Mouse (Mus musculus) liver, adult 2 months (tissue): ENCODE results near the gene Gm17622. TPM values are rescaled to one million over a fixed set of nuclear protein-coding genes. Genes with fewer than 3 reads are reported as not detected.

ENCODE experiments used
- DNase-seq: peaks from one replicate; pipeline ENCODE4 v3.0.0-alpha.2; 2011; ENCODE audit warnings: low read depth, low spot score; ENCODE audit errors: extremely low read depth
- H3K27ac ChIP-seq: fragments of 200-500 bp; replicated peaks from 2 replicates; pipeline ENCODE4 v1.5.1; 2012; ENCODE audit warnings: low read depth, mild to moderate bottlenecking, control low read depth, inconsistent platforms, low read length; ENCODE audit not compliant: insufficient read depth
- H3K27me3 ChIP-seq: fragments of 200-500 bp; 2 replicates; pipeline ENCODE4 v1.6.1; 2012; ENCODE audit warnings: mild to moderate bottlenecking, moderate library complexity, low read length, inconsistent platforms; ENCODE audit not compliant: control insufficient read depth, insufficient read depth
- H3K36me3 ChIP-seq: fragments of 200-500 bp; 2 replicates; pipeline ENCODE4 v1.6.1; 2012; ENCODE audit warnings: low read length, inconsistent platforms; ENCODE audit not compliant: control insufficient read depth, insufficient read depth
- H3K4me1 ChIP-seq: fragments of 200-500 bp; 2 replicates; pipeline ENCODE4 v1.6.1; 2011; ENCODE audit warnings: low read length; ENCODE audit not compliant: control insufficient read depth, insufficient read depth
- H3K4me3 ChIP-seq: fragments of 200-500 bp; 2 replicates; pipeline ENCODE4 v1.5.1; 2011; ENCODE audit warnings: low read depth, mild to moderate bottlenecking, control low read depth, low read length, moderate library complexity; ENCODE audit not compliant: insufficient read depth
- H3K79me2 ChIP-seq: fragments of 200-500 bp; 2 replicates; pipeline ENCODE4 v1.6.1; 2012; ENCODE audit warnings: inconsistent platforms, mild to moderate bottlenecking, low read length, moderate library complexity; ENCODE audit not compliant: control insufficient read depth, insufficient read depth
- H3K9ac ChIP-seq: fragments of 200-500 bp; 2 replicates; pipeline ENCODE4 v1.6.1; 2012; ENCODE audit warnings: low read depth, mild to moderate bottlenecking, control low read depth, inconsistent platforms, low read length
- CTCF ChIP-seq: fragments of 200-500 bp; IDR thresholded peaks from 2 replicates; pipeline ENCODE4 v1.5.1; 2011; ENCODE audit warnings: low read depth, low read length, control low read depth
- POLR2A ChIP-seq: fragments of 200-500 bp; IDR thresholded peaks from 2 replicates; pipeline ENCODE4 v1.6.1; 2011; ENCODE audit warnings: low read length, control low read depth; ENCODE audit not compliant: insufficient read depth; ENCODE audit errors: extremely low read depth
- WGBS: fragments of 180-500 bp; shearing (Covaris S2); methylation state at CpG from one replicate; pipeline ENCODE4 v1.1.7; 2018; 5-methylcytosine and 5-hydroxymethylcytosine counted together
- polyA plus RNA-seq: library from polyadenylated mRNA; depleted of rRNA; stranded (reverse); fragments of >200 nt; gene quantifications from 2 replicates; pipeline ENCODE4 v1.2.3, GENCODE M21; 2012; rRNA removed
- total RNA-seq: library from RNA; depleted of rRNA; stranded (reverse); fragments of >200 nt; gene quantifications from 2 replicates; pipeline ENCODE4 v1.2.3, GENCODE M21; 2014; rRNA removed

Gm17622 gene
- total and polyA plus RNA-seq, 2 experiments = not detected

DNA sequence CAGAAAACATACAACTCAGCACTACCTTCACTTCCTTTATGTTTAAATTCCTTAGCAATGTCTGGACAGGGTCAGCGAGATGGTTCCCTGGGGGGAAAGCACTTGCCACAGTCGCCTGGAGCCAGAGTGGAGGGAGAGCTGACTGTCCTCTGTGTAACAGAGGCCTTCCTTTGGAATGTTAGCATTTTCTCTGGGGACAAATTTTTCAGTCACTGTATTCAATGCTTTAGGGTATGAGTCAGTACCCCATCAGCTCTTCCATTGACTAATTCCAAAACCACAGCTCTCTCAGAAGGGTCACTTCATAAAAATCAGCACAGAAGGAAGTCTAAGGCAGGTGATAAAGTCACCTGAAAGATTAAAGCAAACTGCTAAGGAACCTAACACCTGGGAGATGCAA, 43.2 kb downstream of the Gm17622 start:
- Histone ChIP-seq H3K27me3 (no peaks in the 10 kb centered on the region), H3K36me3 (no peaks in the 10 kb centered on the region), H3K27ac (no peak overlapping the region), H3K9ac (no peak overlapping the region), H3K79me2 (peaks cover 8% of the 10 kb centered on the region; the same call in 1 of the 2 replicates), H3K4me1 (peaks cover 4% of the 10 kb centered on the region; the same call in 1 of the 2 replicates), H3K4me3 (no peak overlapping the region)
- no peak for DNase-seq
- TF ChIP-seq POLR2A = no peak
- TF ChIP-seq CTCF = no peak
- 84% methylated on average over 2 of the region's 2 CpGs for WGBS

DNA sequence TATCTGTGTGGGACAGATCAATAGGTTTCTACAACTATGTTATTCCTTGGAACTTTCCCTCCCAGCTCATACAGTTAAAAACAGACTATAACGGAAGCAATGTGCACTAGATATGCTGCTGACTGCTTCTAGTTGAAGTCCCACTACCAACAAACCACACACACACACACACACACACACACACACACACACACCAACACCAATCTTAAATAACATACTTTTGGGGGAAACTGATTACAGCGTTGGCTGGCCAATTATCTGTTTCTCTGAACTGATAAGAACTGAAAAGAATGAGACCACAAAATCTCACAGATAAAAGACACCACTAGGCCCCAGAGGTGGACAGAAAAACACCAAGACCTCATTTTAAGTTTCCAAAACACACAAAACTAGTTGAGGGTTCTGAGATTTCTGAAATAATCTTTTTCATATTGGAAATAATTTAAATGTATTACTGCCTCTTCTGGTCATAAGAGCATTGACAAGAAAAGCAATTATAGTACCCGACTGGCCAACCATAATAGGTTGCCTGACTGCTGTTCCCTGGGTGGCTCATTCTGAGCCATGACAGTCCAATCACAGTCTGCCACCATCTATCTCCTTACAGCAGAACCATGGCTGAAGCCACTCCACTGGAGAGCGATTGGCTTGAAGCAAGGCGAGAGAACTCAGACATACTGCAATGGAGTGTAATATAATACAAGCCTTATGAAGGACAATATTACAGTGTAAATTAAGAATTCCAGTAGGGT, 46.5 kb downstream of the Gm17622 start:
- H3K27ac ChIP-seq = no peak overlapping the region
- H3K27me3 ChIP-seq = no peaks in the 10 kb centered on the region
- H3K4me3 ChIP-seq = no peak overlapping the region
- TF ChIP-seq POLR2A (no peak), CTCF (no peak)
- H3K36me3 ChIP-seq = no peaks in the 10 kb centered on the region
- 79% methylated on average over 5 of the region's 5 CpGs for WGBS
- H3K79me2 ChIP-seq = peaks cover 8% of the 10 kb centered on the region; the same call in 1 of the 2 replicates
- DNase-seq = no peak
- H3K9ac ChIP-seq = no peak overlapping the region
- H3K4me1 ChIP-seq = peaks cover 2% of the 10 kb centered on the region; the same call in 1 of the 2 replicates

DNA sequence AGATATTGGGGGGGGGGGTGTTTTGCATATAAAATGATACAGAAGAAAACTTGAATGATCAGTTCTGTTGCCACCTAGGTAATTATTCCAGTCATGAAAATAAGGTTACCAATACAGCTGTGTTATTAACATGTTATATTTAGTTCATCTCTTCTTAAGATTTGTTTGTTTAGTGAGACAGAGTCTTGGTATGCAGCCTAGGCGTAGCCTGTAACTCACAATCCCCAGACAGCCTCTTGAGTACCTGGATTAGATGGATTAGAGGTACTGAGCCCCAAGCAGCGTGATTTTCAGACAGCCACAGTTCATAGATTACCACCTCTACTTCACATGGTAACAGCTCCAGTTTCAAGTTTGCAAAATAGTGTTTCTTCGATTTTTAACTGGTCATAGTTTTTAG, 47.6 kb downstream of the Gm17622 start:
- H3K9ac ChIP-seq = no peak overlapping the region
- no peaks in the 10 kb centered on the region for H3K36me3 ChIP-seq
- whole genome bisulfite sequencing = 87% methylated on average over 3 of the region's 3 CpGs
- H3K27ac ChIP-seq = no peak overlapping the region
- TF ChIP-seq CTCF (no peak), POLR2A (no peak)
- no peak overlapping the region for H3K4me3 ChIP-seq
- H3K27me3 ChIP-seq = no peaks in the 10 kb centered on the region
- no peaks in the 10 kb centered on the region for H3K4me1 ChIP-seq
- no peak for DNase-seq
- H3K79me2 ChIP-seq = peaks cover 11% of the 10 kb centered on the region; the same call in 1 of the 2 replicates

Other genes starting within 250 kb of the Gm17622 start
- gene Poc5, start 102.4 kb upstream of the Gm17622 start, total RNA-seq = 3.8 and 5.3 TPM in 2 replicates
- 1.6 and 1.9 TPM in 2 replicates for gene Poc5, start 102.4 kb upstream of the Gm17622 start, polyA plus RNA-seq
- gene Ankdd1b, start 19.5 kb upstream of the Gm17622 start, total RNA-seq = not detected in 2 replicates
- gene Ankdd1b, start 19.5 kb upstream of the Gm17622 start, polyA plus RNA-seq = not detected in 2 replicates
- gene Polk, start 51.8 kb downstream of the Gm17622 start, total RNA-seq = 4.9 and 6.5 TPM in 2 replicates
- gene Polk, start 51.8 kb downstream of the Gm17622 start, polyA plus RNA-seq = 0.56 and 0.75 TPM in 2 replicates
- gene Col4a3bp, start 51.9 kb downstream of the Gm17622 start, total RNA-seq = 29.9 and 45.8 TPM in 2 replicates
- gene Col4a3bp, start 51.9 kb downstream of the Gm17622 start, polyA plus RNA-seq = 5.7 and 8.1 TPM in 2 replicates
- gene Hmgcr, start 180.2 kb downstream of the Gm17622 start, total RNA-seq = 126 and 178 TPM in 2 replicates
- 21.4 and 23.5 TPM in 2 replicates for gene Hmgcr, start 180.2 kb downstream of the Gm17622 start, polyA plus RNA-seq